Mouse (Mus musculus): ENCODE measurements around the gene Gpsm3. TPM values are rescaled to one million over a fixed set of nuclear protein-coding genes. Genes with fewer than 3 reads are reported as not detected.

Gpsm3 gene
- polyA plus RNA-seq, 1 experiment, result 1.9 TPM

GRCm38 (mm10) chr17:34629221-34629751 lies 39.7 kb downstream of the Gpsm3 start, which contains the start of gene Prrt1:
Gene Prrt1, plus strand, starts transcription at chr17:34629533.
- no peak for TF ChIP-seq CTCF (IDR thresholded peaks at IDR 0.05; ENCODE audit: control insufficient read depth, insufficient read depth, insufficient replicate concordance, low read depth, low read length)
- peak within 1 kb of the TSS; percentile 94 for H3K4me3 ChIP-seq (ENCODE audit: control insufficient read depth, low read depth, low read length)
- H3K4me1 ChIP-seq (ENCODE audit: control insufficient read depth, insufficient read depth, low read length), result peaks cover 51% of the 10 kb centered on the region
- H3K27me3 ChIP-seq (ENCODE audit: control insufficient read depth, insufficient read depth, low read length), result peaks cover 5% of the 10 kb centered on the region; the same call in 1 of the 2 replicates
- peak within 1 kb of the TSS; percentile 92; the same call in 1 of the 2 replicates for H3K27ac ChIP-seq (ENCODE audit: control insufficient read depth, insufficient read depth, low read depth, low read length)
- no peaks in the 10 kb centered on the region for H3K36me3 ChIP-seq (ENCODE audit: control insufficient read depth, insufficient read depth, low read length)

- no peaks in the 10 kb centered on the region for H3K36me3 ChIP-seq (ENCODE audit: control insufficient read depth, insufficient read depth, low read length)
- peak overlapping the region; percentile 50 for H3K4me3 ChIP-seq (ENCODE audit: control insufficient read depth, low read depth, low read length)
- H3K4me1 ChIP-seq (ENCODE audit: control insufficient read depth, insufficient read depth, low read length), result peaks cover 51% of the 10 kb centered on the region
- no peak overlapping the region for H3K27ac ChIP-seq (ENCODE audit: control insufficient read depth, insufficient read depth, low read depth, low read length)
- no peak for TF ChIP-seq POLR2A (IDR thresholded peaks at IDR 0.05; ENCODE audit: control insufficient read depth, low read depth, low read length)
- no peak for TF ChIP-seq CTCF (IDR thresholded peaks at IDR 0.05; ENCODE audit: control insufficient read depth, insufficient read depth, insufficient replicate concordance, low read depth, low read length)
- peaks cover 5% of the 10 kb centered on the region; the same call in 1 of the 2 replicates for H3K27me3 ChIP-seq (ENCODE audit: control insufficient read depth, insufficient read depth, low read length)
Observed at GRCm38 (mm10) chr17:34629796-34630603, 40.4 kb downstream of the Gpsm3 start.

GRCm38 (mm10) chr17:34630761-34631301 lies 41.2 kb downstream of the Gpsm3 start:
- TF ChIP-seq POLR2A (IDR thresholded peaks at IDR 0.05; ENCODE audit: control insufficient read depth, low read depth, low read length) (no peak), CTCF (IDR thresholded peaks at IDR 0.05; ENCODE audit: control insufficient read depth, insufficient read depth, insufficient replicate concordance, low read depth, low read length) (no peak)
- no peaks in the 10 kb centered on the region for H3K36me3 ChIP-seq (ENCODE audit: control insufficient read depth, insufficient read depth, low read length)
- H3K27ac ChIP-seq (ENCODE audit: control insufficient read depth, insufficient read depth, low read depth, low read length), result no peak overlapping the region
- peak overlapping the region; percentile 79 for H3K4me3 ChIP-seq (ENCODE audit: control insufficient read depth, low read depth, low read length)
- H3K27me3 ChIP-seq (ENCODE audit: control insufficient read depth, insufficient read depth, low read length), result peaks cover 5% of the 10 kb centered on the region; the same call in 1 of the 2 replicates
- peaks cover 47% of the 10 kb centered on the region for H3K4me1 ChIP-seq (ENCODE audit: control insufficient read depth, insufficient read depth, low read length)

- Histone ChIP-seq H3K27ac (ENCODE audit: control insufficient read depth, insufficient read depth, low read depth, low read length) (no peak overlapping the region), H3K36me3 (ENCODE audit: control insufficient read depth, insufficient read depth, low read length) (no peaks in the 10 kb centered on the region), H3K27me3 (ENCODE audit: control insufficient read depth, insufficient read depth, low read length) (peaks cover 5% of the 10 kb centered on the region; the same call in 1 of the 2 replicates), H3K4me1 (ENCODE audit: control insufficient read depth, insufficient read depth, low read length) (peaks cover 39% of the 10 kb centered on the region), H3K4me3 (ENCODE audit: control insufficient read depth, low read depth, low read length) (peak overlapping the region; percentile 79)
- no peak for TF ChIP-seq CTCF (IDR thresholded peaks at IDR 0.05; ENCODE audit: control insufficient read depth, insufficient read depth, insufficient replicate concordance, low read depth, low read length)
- TF ChIP-seq POLR2A (IDR thresholded peaks at IDR 0.05; ENCODE audit: control insufficient read depth, low read depth, low read length), result no peak
Observed at GRCm38 (mm10) chr17:34631647-34632046, 42.0 kb downstream of the Gpsm3 start.

- peaks cover 36% of the 10 kb centered on the region for H3K4me1 ChIP-seq (ENCODE audit: control insufficient read depth, insufficient read depth, low read length)
- peaks cover 5% of the 10 kb centered on the region; the same call in 1 of the 2 replicates for H3K27me3 ChIP-seq (ENCODE audit: control insufficient read depth, insufficient read depth, low read length)
- no peak overlapping the region for H3K27ac ChIP-seq (ENCODE audit: control insufficient read depth, insufficient read depth, low read depth, low read length)
- peak overlapping the region; percentile 71 for H3K4me3 ChIP-seq (ENCODE audit: control insufficient read depth, low read depth, low read length)
- TF ChIP-seq POLR2A (IDR thresholded peaks at IDR 0.05; ENCODE audit: control insufficient read depth, low read depth, low read length) (no peak), CTCF (IDR thresholded peaks at IDR 0.05; ENCODE audit: control insufficient read depth, insufficient read depth, insufficient replicate concordance, low read depth, low read length) (no peak)
- no peaks in the 10 kb centered on the region for H3K36me3 ChIP-seq (ENCODE audit: control insufficient read depth, insufficient read depth, low read length)
Observed at GRCm38 (mm10) chr17:34632261-34632691, 42.7 kb downstream of the Gpsm3 start.

- Histone ChIP-seq H3K27me3 (ENCODE audit: control insufficient read depth, insufficient read depth, low read length) (peaks cover 3% of the 10 kb centered on the region; the same call in 1 of the 2 replicates), H3K36me3 (ENCODE audit: control insufficient read depth, insufficient read depth, low read length) (no peaks in the 10 kb centered on the region)
- TF ChIP-seq POLR2A (IDR thresholded peaks at IDR 0.05; ENCODE audit: control insufficient read depth, low read depth, low read length) (no peak), CTCF (IDR thresholded peaks at IDR 0.05; ENCODE audit: control insufficient read depth, insufficient read depth, insufficient replicate concordance, low read depth, low read length) (no peak)
Observed at GRCm38 (mm10) chr17:34635671-34636070, 46.1 kb downstream of the Gpsm3 start.

GRCm38 (mm10) chr17:34637459-34637858 lies 47.9 kb downstream of the Gpsm3 start:
- Histone ChIP-seq H3K36me3 (ENCODE audit: control insufficient read depth, insufficient read depth, low read length) (no peaks in the 10 kb centered on the region), H3K27ac (ENCODE audit: control insufficient read depth, insufficient read depth, low read depth, low read length) (no peak overlapping the region), H3K4me3 (ENCODE audit: control insufficient read depth, low read depth, low read length) (peak overlapping the region; percentile 41), H3K4me1 (ENCODE audit: control insufficient read depth, insufficient read depth, low read length) (peaks cover 7% of the 10 kb centered on the region), H3K27me3 (ENCODE audit: control insufficient read depth, insufficient read depth, low read length) (no peaks in the 10 kb centered on the region)
- no peak for TF ChIP-seq POLR2A (IDR thresholded peaks at IDR 0.05; ENCODE audit: control insufficient read depth, low read depth, low read length)
- no peak for TF ChIP-seq CTCF (IDR thresholded peaks at IDR 0.05; ENCODE audit: control insufficient read depth, insufficient read depth, insufficient replicate concordance, low read depth, low read length)

More at GRCm38 (mm10) chr17:34635671-34636070, 46.1 kb downstream of the Gpsm3 start:
- H3K27ac ChIP-seq (ENCODE audit: control insufficient read depth, insufficient read depth, low read depth, low read length), result no peak overlapping the region
- H3K4me3 ChIP-seq (ENCODE audit: control insufficient read depth, low read depth, low read length), result no peak overlapping the region
- H3K4me1 ChIP-seq (ENCODE audit: control insufficient read depth, insufficient read depth, low read length), result peaks cover 21% of the 10 kb centered on the region
